Mouse (Mus musculus) left cerebral cortex, adult 9 months (tissue): ENCODE measurements around the gene Ntm.
A peak's percentile ranks its signal among the peaks of the same experiment; 100 is the strongest.

Experiments used
- DNase-seq, 2 experiments: peaks; one replicate each; pipeline ENCODE4 v3.0.0; 2022; ENCODE audit warnings: low spot score in 2 of 2

Gene Ntm

DNA sequence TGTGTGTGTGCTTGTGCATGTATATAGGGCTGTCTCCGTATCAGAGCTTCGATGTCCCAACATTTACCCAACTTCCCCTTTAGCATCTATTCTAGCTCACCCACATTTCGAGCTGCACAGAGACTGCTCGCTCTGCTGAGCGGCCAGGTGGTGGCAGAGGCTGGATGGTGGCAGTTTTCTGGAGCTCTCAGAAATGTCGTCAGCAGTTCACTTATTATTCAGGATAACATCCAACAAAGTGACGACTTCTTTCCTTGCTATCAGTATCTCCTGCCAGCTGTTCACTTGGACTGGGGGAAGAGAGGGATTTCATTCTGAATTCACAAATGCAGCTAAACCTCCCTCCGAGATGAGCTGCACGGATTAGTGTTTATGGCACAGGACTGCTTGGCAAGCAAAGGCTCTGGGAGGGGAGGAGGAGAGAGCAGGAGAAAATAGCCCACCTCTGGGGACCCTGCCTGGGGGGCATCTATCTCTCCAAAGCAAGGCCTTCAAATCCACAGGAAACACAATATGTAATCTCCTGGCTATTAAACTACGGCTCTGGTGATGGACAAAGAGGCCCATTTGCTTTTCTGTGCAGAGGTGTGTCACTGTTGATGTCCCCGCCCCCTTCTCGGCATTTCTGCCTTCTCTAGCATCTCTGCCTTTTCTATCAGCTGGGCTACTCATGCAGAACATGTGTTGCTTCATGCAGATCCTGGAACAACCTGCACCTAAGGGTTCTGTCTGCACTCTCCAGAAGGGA lies 159.8 kb downstream of the Ntm start:
- DNase-seq: peak; percentile 37 to 65

DNA sequence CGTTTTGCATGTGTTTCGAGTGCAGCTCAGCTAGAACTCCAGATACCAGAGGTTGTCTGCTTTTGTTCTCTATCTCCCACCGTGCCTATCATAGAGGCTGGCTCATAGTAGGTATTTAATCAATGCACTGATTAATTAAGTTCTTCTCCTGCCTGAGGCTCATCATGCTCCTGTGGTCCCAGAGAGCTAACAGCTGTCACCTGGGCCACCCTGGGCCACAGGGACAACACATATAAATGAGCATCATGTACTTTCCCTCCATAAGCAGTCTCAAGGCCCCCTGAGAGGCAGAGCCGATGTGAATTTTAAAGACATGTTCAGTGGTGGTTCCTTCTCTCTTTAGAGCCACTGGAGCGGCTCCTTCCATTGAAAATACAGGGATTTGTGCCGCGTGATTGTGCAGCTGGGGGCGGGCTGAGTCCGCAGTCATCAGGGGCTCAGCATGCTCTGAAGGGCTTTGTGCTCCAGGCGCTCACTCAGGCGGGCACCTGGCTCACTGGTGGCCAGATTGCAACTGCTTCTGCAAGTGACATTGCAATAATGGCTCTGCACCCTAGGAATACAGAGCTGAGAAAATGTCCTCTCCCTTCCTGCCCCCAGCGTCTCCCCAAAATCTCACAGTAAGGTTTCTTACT lies 160.8 kb downstream of the Ntm start:
- DNase-seq: no peak

DNA sequence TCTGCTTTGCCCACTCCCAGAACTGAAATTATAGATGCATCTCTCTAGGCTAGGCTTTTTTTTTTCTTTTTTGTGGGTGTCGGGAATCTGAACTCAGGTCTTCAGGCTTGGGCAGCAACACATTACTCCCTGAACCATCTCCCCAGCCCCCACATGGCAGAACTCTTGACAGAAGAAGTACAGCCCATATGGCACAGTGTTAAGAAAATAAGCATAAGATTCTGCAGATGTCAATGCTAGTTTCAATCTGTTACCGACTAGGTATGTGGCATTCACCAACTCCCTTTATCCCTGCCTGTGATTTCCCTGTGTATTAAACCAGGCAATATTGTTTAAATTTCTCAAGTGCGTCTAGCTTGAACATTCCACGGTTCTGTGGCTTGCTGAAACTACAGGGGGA lies 166.7 kb downstream of the Ntm start:
- DNase-seq: no peak

DNA sequence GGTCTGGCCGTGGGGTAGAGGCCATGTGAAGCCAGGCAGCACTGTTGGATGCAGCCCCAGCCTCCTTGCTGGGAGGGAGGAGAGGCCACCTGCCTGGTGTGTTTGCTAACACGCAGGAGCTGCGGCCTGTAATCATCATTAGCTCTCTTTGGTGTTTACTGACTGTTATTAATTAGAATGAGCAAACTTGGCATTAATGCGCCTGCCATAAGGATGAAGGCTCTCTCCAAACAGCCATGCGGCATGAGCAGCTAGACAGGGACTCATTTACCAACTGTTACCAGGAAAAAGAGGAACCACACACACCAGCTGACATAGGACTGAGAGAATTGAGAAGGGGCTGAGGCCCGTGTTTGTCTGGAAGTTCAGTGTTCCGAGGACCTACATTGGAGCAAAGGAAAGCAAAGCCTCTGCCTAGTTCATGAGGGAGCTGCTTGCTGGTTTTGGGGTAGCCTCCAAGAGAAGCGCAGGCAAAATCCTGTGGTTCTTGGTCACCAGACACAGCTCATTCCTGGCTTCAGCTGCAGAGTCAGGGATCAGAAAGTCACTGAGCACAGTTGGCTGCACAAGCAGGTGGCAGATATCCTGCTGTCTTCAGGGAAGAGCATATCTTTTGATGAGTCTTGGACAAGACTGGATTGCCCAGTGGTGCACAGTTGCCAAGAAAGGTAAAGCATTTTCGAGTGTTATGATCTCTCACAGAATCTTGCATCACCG lies 171.6 kb downstream of the Ntm start:
- DNase-seq: no peak

DNA sequence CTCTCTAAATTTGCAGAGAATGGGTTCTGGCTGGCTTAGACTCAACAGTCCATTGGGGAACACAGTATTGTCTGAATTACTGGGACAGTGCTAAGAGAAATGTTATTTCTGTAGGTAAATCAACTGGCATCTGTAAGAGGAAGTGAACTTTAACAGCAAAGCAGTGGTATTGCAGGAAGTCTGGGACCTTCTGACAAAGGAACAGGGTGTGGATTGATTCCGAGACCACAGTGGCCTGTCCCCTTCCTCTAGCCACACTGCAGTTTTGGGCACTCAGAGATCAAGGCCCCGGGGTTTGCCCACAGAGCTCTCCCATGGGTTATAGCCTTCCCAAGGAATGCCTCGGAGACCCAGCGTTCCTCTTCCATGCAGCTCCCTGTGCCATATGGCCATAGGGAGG lies 172.9 kb downstream of the Ntm start:
- no peak for DNase-seq

DNA sequence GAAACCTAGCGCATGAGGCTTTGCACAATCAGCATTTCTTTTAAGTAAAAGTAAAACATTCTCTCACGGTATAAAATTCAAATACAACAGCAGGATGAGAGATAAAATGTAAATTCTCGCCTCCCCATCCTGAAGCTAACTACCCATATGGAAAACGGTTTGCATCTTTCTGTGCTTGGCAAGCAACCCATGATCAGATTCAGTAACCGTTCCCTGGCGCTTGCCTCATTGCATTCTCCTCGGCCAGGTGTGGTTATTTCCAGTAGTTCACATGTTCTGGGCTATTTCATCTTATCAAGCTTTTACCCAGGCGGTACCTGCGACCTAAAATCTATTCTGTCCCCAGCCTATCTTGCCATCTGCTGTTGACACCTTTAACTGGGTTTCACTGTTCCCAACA lies 174.1 kb downstream of the Ntm start:
- peak in 1 of 2 experiments; percentile 45 for DNase-seq

DNA sequence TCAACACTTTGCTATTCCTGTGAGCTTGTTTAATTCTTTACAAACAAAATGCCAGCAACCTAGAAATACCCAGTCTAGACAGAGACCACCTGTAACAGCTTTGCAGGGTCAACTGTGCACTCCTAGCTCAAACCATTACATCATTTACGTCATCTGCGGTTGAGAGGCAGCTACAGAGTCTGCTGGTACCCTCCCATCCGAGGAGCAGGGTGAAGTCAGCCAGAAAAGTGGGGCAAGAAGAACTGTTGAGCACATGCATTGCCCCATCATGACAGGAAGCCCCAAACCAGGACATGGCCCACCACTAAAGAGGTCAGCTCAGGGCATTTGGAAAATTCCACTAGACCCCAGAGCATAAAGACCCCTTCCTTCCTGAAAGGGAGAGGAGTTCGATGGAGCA lies 175.5 kb downstream of the Ntm start:
- no peak for DNase-seq

DNA sequence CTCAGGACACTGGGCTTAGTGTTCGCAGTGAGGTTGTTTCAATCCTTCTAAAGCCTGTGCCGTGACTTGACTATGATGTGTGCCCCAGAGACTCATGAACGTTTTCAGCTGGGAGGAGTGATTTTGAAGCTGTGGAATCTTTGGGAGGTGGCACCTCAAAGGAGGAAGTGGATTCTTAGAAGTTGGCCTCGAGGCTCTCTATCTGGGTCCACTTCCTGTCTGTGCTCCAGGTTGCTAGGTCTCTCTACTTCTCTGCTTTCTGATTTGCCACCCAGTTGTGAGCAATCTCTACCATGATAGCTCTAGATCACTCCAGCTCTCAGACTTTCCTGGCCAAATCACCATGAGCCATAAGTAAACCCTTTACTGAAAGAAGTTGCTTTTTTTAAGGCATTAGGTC lies 180.2 kb downstream of the Ntm start:
- DNase-seq: no peak

DNA sequence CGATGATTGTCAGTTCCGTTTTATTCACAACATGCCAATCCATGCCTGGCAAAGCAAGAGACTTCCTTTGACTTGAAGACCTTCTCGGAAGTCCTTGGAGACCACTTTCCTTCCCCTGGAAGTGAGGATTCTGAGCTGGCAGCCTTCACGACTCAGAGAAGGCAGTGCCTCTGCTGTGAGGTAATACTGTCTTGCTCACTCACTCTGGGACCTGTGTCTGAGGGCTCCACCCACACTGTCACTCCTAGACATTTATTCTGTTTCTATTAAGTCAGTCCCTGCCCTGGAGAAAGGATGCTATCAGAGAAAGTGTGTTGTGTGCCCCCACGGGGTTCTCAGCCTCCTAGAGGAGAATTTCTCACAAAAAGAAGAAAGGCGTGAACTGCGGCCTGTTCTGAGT lies 183.2 kb downstream of the Ntm start:
- DNase-seq: no peak

DNA sequence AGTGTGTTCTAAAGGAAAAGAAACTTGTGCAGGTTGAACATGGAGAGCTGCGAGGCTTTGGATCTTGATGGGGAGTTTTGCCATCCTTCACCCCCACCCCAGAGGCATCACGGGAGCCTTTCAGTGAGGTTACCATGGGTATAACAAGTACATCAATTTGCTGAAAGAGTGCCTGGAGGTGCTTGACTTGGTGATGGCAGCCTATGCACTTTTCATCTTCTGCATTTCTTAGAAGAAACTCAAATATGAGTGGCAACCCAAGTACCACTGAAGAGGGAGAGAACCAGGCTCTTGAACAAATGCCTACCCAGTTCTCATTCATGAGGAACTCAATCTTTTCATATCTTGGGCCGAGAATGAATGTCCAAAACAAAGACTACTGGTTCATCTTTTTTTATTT lies 186.0 kb downstream of the Ntm start:
- no peak for DNase-seq

DNA sequence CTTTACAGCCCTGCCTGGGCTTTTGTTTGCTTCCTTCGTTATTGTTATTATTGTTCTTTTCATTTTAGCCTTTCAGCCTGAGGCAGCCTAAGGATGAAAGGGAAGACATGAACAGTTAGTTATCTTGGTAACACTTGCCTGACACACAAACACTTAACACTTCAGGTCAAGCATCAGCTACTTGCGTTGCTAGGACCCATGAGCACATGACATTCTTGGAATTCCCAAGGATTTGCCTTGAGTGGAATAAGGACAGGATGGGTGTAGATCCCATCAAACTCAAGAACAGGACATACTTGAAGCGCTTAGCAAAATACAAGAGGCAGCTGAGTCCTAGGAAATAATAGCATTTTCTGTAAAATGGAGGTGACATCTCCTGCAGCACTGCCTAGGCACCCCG lies 186.4 kb downstream of the Ntm start:
- no peak for DNase-seq

DNA sequence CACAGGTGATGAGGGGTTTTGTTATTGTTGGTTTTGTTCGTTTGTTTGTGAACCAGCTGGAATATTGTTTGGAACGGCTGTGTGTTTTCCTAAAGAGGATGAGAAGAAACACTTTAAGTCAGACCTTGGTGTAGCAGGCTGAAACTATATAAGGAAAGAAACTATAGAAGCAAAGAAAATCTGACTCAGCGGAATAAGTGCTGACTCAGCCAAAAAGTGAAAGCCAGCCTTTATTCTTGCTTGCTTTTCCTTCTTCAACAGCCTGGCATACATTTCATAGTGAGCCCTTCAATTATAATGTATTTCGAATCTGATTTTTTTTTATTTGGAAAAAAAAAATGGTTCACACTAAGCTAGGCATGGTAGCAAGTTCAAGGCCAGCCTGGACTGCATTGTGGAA lies 186.9 kb downstream of the Ntm start:
- no peak for DNase-seq

DNA sequence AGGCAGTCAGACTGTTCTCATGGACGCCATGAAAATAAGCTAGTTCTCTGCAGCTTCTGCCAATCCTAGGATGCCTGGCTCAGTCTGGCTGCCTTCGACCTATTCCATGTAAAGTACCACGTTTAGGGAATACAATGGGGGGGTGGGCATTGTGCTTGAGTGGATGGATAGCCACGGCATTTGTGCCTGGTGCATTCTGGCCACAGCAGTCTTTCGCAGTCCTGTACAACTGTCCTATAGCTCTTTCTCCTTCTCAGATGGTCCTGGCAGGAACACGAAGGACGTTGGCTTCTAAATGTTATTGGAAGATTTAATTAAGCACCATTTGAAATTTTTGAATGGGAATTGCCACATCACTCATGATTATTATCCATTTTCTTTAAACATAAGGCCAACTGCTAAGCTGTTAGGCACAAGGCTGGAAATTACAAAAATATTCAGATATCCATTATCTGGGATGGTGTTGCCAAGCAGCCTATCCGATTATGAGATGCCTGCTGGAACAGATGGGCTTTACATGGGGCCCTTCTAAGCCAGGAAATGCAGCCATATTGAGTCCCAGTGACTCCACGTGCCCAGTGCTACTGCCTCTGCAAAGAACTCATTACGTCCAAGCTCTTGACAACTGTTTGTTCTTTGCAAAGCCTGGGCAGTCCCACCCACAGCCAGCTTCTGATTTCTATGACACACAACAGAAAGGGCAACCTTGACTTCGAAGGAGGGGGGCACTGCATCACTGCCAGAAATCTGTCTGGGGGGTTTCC lies 190.1 kb downstream of the Ntm start:
- no peak for DNase-seq

DNA sequence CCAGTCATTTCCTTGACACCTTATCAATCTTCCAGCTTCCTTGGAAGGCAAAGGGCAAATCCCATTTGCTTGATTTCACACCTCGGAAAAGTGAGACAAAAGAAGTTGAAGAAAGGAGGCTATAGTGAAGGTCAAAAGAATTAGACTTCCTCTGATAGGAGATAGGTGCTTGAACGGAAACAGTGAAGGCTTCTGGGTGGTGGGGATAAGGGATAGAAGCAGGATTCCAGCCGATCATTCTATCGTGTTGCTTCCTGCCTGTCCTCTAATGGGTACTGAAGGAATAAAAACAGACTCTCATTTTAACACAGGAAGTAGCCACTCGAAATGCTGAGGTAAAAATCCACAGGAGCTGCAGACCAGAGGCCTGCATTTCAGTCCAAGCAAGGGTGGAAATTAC lies 191.1 kb downstream of the Ntm start:
- no peak for DNase-seq

DNA sequence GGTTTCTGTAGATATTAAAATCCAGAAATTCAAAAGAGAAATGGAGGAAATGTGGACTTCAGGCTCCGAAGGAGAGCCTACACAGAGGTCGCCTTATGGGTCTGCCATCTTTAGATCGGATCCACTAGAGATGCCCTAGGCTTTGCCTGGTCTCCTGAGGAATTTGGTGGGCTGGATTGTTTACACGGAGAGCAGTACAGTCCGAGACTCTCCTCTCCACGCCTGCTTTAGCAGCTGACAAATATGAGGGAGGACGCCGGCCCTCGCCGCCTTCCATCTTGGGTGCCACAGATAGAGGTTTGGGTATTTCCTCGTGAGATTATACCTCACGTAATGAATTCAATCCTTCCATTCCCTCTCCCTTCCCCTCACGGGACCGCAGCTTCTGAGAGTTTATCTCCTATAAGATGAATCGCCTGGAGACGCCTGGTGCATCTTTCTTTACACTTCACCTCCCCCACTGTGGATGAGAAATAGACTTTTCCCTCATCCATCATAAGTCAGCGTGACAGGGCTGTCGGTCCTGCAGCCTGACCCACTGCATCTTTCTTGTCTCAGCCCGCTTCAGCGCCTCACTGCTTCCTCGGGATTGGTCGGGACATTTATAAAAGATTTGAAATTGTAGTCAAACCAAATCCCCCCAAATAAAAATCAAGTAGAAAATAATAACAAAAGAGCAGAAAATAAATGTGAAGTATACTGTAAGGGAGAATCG lies 191.7 kb downstream of the Ntm start:
- DNase-seq: no peak

DNA sequence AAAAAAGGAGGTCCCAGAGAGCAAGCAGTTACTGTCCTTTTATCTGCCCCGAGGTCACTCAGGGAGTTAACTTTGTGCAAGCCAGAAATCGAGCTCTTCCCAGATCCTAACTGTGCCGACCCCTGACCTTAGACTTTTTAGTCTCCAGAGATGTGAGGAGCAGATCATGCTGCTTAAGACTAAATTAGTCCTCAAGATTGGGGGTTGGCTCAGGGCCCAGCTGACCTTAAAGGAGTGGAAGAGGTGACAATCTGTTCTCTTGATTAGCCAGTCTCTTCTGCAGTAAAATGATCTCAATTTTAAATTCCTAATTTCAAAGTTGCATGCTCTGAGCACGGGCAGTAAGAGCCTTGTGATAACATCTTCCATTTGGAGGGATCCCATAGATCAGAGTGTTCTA lies 193.6 kb downstream of the Ntm start:
- DNase-seq: no peak

DNA sequence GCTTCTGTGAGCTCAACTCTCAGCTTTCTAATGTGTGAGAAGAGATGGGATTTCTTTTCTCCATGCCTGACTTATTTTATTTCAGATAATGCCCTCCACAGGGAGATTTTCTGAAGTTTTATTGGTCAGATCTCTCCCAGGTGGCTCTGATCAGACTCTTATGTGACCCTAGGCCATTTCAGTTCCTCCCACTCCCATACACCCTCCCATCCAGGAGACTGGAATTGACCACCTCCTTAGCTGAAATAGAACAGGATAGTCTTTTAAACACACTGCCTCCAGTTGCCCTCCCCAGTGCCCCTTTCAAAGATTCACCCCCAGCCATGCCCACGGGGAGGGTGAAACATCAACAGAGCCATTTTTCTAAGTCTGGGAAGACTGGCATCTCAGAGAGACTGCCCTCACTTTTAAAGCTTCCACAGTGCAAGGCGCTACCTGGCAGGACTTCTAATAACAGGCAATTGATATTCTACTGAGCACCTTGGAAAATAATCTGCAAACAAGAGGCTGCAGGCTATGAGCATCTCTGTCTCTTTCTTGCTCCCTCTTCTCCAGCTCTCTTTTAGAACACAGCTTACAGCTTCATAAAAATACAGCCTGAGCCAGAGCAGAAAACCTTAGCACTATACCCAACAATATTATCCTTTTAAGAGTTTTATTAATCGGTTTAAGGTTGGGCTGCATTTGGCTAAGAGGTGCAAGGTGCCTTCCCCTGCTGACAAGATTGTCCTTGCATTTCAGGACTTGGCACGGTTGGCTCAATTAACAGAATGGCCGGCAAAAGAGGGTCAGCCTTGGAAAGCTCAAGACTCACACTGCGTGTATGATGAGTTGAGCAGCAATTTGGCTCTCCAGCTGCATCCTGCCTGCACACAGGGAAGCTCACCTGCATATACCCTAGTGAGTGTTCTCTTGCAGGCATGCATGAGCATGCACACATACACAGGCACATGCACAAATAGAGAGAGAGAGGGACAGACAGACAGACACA lies 196.7 kb downstream of the Ntm start:
- no peak for DNase-seq

DNA sequence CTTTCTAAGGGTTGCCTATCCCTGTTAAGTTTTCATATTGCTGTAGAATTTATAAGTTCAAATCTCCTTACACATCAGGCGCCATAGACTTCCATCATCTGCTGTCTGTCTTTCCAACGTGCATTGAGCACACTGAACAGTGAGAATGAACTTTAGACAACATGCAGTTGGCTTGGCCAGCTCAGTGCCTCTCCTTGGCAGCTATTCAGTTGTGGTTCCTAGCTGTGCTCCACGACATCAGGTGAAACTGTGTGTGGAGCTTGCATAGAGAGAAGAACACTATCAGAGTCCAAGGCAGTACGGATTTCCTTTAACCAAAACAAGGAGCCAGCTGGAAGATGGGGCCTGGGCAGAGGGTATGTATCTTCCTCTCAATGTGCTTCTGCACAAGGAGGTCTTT lies 199.6 kb downstream of the Ntm start:
- no peak for DNase-seq

DNA sequence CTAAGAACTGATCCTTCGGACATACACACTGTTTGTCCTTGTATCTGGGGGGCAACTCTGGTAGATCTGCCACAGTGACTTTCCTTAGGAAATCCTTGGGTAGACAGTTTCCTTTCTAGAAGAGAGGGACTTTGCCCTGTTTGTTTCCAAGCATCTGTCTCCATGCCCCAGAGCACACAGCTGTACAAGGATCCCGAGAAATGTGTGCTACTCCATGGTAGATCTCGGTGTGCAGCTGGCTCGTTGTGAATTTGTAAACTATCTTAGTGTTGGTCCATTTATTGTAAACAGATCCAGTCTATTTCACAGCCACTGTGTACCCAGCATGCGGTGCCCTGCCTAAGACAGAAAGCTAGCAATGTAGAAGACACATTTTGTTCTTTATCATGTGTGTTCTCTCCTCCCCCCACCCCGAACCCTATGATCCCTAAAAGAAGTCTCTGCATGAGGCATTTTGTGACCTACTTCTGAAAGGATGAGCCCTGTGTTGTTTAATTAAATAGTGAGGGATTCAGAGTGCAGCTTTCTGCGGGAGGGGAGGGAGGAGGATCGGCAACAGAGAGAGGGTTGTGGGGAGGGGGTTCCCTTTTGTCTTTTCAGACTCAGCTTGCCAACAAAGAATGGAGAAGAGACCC lies 200.9 kb downstream of the Ntm start:
- DNase-seq: no peak

DNA sequence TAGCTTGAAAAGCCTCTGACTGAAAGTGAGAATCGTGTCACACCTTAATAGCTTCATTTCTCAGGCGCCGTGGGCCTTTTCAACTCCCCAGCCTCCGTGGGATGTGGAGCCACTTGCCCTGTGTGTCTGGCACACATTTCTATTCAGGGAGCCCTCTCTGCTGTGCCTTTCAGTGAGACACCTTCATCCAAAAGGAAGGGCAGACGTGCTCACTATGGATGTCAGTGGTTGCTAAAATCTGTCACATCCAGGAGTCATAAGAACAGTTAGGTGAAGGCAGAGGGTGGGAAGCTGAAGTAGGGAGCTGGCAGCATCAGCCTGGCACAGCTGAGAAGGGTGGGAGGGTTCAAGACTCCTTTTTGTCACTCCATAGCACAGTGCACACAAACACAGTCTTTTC lies 201.4 kb downstream of the Ntm start:
- DNase-seq: peak in 1 of 2 experiments; percentile 35
